Mouse (Mus musculus) monocyte, adult 5-6 weeks (primary cell): ENCODE results near the gene Il34. TPM values are rescaled to one million over a fixed set of nuclear protein-coding genes. Genes with fewer than 3 reads are reported as not detected.

Source experiments
- ATAC-seq: fragments of 153-309, 156-312 bp; replicated peaks from 2 replicates; pipeline ENCODE4 v1.8.0; 2017; ENCODE audit warnings: mild to moderate bottlenecking; ENCODE audit not compliant: low TSS enrichment, insufficient number of reproducible peaks, severe bottlenecking, poor library complexity, low FRiP score
- total RNA-seq: library from RNA; stranded (forward); fragments of 200-1000, 200-491, 200-594 nt; gene quantifications from 3 replicates; pipeline ENCODE4 v1.2.3, GENCODE M21; 2017

The Il34 gene
- not detected in 3 replicates for total RNA-seq

DNA sequence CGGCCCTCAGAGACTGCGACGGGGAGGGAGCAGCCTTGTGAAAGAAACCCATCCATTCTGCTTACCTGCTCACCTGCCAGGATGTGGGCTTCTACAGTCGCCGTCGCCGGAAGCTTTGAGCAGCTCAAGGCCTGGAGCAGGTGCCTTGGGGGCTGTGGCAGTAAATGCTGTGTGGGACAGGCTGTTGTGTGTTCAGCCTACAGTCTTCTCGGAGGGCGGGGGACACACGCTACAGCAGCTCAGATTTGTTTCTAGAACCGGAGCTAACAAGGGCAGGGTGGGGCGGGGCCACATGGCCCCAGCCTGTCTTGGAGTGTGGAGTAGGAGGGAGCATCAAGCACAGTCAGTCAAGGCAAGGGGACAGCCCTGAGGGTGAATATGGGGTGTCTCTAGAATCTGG is at the start of gene Il34:
Il34 (minus strand) TSS at position 256 of the 400 bp plus-strand sequence.
- ATAC-seq, result no peak

DNA sequence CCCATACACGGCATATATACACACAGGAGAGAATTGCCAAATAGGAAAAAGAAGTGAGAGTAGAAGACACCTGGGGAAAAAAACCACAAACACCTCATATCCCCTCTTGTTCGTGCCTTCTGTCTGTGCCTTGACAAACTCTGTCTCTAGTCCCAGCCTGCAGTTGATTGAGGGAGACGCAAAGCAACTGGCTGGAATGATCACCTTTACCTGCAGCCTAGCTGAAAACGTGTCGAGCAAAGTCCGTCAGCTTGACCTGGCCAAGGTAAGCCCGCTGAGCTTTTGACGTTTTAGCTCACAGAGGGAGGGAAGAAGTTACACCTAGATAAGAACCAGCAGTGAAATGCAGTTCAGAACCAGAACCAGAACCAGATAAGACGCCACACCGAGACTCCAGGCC is 45.5 kb upstream of the Il34 start:
- no peak for ATAC-seq

DNA sequence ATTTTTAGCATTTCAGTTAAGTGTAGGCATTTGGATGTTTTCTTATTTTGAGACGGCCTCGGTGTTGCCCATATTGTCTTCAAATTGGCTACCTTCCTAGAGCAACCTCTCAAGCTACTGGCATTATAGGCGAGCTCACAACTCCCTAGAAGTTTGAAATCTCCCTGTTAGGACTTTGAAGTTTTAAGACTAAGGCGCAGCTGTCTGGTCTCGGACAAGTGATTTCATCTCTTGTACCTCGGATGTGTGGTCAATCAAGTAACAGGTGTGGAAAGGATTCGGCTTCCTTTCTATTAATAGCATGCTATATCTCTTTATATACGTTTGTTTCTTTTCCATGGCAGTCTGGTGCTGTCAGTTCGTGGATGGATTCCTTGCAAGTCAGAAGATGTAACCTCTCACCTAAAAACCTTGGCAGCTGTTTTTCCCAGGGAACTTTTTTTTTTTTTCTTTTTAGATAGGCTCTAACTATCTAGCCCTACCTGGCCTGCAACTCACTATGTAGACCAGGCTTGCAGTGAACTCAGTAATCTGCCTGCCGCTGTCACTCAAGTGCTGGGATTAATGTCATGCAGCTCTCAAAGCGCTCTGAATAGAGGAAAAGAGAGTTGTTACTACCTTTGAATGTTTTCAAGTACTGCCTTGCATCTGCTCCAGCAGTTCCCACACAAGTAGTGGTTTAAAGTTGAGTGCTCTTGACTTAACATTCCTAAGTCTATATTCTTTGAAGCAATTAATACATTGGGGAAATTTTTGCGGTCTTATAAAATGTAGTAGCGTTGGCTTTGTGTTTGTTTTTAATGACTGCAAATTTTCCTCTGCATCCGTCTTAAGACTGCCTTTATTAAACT is 42.1 kb upstream of the Il34 start:
- ATAC-seq, result no peak

DNA sequence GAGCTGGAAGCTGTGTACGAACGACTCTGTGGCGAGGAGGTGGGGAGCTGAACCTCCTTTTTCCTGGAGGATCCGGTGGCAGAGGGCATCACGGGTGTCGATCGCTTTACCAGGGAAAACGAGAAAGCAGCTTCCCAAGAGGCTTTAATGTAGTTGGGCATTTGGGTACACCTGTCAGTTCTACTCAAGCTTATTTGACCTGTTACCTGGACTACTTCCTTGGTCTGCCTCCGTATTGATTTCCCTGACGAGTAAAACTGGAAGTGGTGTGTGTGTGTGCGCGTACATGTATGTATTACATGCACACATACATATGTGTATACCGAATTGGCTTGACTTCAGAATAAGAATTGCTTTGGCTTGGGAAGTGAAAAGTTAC is 41.4 kb upstream of the Il34 start:
- ATAC-seq, result no peak

DNA sequence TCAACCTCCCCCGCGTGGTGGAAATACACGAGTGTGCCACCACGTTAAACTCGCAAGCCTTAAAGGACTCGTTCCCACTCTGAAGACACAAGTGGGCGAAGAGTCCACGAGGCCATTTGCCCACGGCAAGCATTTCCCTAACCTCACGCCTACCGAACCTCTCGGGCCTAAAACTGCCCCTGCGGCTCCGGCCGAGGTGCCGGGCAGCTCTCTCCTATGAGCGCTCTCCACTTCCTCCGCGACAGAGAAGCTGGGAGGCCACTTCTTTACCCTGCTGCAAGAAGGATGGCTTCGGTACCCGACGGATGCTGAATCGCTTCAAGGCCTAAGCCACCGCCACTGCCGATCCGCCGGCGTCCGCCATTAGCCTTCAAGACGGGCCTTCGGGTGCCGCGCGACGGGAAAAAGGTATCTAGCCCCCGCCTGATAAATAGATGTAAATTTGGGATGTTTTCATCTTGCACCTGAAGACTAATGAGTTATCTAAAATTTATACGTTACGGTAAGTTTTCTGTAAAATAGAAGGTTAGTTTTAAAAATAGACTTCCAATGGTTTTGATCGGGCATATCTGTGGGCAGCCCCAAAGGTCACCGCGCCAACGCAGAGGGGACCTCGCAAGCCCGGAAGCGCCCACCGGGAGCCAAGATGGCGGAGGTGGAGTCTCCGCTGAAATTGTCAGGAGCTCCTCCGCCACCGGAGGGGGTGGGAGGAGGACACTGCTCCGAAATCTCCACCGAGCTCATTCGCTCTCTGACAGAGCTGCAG is 40.9 kb upstream of the Il34 start, which contains the start of the genes Cog4 and Sf3b3:
Cog4 (plus strand) TSS at position 196 of the 766 bp plus-strand sequence.
Sf3b3 (minus strand) TSS at position 383 of the 766 bp plus-strand sequence.
- peak; percentile 84 for ATAC-seq

DNA sequence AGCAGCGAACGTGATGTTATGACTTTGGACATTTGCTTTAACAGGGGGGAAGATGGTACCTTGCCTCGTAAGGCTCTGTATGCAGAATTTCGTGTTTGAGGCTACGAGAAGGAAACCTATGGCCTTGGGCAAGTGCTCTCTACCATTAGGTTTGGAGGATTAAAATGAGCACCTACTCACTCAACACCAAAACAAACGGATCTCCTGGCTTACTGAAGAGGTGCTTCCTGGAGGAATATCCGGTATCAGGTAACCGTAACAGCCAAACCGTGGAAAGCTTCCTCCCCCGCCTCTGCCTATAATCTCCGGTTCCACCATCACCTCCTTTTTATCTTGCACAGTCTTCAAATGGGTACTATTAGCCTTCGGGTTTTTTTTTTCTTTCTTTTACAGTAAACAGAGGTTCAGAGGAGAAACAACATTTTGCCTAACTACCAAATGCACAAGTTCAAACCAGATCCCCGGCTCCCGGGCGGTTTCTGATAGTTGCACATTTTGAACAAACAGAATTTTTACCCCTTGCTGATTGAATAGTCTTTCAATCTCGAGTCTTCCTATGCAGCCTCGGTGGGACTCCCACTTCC is 40.2 kb upstream of the Il34 start:
- no peak for ATAC-seq

DNA sequence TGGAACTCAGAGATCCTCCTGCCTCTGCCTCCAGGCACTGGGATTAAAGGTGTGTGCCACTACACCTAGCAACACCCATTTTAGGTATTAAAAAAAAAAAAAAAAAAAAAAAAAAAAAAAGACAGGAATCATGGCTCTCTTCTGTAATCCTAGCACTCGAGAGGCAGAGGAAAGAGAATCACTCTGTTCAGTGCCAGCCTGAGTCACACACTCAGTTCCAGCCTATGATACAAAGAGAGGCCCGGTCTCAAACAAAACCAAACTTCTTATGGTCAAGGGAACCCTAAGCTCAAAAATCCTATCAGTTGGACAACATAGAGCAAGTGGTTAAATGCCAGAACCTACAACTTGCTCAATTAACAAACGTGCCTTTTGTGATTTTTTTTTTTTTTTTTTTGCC is 39.2 kb upstream of the Il34 start:
- ATAC-seq, result no peak

DNA sequence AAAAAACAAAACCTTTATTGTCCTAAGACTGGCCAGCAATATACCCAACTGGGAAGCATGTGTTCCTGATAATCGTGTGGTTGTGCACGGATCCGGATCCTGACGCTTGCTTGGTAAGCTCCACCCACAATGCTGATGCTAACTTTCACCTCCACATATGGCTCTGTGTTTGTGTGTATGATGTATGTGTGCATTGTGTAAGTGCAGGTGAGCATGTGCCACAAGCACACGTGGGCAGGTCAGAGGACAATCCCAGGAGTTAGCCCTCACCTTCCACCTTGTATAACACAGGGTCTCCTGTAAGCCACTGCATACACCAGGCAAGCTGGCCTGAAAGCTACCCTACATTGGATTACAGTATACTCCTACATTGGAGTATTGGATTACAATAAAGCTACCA is 37.5 kb upstream of the Il34 start:
- ATAC-seq, result no peak

DNA sequence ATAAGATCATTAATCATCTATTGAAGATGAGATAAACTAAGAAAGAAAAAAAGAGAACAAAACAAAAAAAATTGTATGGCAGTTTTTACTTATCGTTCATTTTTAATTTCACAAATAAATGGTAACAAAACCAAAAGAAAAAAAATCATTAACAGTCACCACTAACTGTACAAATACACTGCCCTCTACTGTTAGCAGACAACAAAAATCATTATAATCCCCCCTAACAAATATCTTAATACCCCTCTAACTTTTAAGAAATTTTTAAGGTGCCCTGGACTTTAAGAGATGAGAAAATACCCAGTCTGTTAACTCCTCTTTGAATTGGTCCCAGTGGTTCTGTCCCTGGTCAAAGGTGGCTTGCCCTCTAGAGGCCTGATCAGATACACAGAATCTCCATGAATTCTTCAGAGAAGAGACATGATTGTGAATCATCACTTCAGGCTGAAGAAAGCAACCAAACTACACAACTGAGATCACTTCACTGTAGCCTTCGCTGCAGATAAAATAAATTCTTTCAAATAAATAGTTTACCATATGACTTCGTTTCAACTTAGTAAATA is 36.4 kb upstream of the Il34 start:
- ATAC-seq, result no peak

DNA sequence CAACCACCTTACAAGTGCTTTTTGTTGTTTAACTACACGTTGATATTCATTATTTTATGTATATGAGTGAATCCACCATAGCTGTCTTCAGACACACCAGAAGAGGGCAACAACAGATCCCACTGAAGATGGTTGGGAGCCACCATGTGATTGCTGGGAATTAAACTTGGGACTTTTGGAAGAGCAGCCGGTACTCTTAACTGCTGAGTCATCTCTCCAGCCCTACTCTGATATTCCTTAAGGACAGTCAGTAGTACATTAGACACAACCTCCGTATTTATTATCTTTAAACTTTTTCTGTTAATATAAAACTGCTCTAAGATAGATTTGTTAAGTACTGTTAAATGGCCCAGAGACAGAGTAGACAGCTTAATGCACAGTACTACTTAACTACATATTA is 26.2 kb upstream of the Il34 start:
- no peak for ATAC-seq

DNA sequence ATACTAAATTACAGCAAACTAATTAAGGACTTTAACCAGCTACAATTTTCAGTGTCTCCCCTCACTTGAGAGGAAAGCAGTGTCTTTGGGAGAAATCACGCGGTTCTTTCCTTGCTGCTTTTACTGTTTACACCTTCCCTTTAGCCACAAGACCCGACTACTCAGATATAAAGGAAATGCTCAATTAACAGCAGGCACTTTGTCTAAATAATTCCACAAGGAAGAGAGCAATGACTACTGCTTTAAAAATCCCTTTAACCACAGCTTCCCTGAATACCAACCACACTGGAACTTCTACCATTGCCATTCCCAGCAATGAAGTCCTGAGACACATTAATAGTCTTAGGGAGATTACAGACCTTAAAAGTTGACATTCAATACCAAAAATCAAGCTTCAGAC is 22.8 kb upstream of the Il34 start:
- no peak for ATAC-seq

DNA sequence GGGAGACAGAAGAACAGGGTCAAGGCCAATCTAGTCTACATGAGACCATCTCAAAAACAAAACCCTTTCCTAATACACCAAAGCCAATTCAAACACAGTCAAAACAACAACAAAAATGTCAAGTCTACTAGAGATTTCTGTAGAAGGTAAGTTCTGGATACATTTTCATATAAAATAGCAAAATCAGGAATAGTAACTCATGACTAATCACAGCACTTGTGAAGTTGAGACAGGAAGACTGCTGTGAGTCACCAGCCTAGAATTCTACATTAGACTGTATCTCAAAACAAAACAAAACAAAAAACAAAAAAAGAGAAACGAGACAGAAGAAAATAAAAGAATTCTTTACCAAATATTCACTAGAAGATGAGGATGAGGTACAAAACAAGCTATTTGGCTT is 19.1 kb upstream of the Il34 start:
- no peak for ATAC-seq

DNA sequence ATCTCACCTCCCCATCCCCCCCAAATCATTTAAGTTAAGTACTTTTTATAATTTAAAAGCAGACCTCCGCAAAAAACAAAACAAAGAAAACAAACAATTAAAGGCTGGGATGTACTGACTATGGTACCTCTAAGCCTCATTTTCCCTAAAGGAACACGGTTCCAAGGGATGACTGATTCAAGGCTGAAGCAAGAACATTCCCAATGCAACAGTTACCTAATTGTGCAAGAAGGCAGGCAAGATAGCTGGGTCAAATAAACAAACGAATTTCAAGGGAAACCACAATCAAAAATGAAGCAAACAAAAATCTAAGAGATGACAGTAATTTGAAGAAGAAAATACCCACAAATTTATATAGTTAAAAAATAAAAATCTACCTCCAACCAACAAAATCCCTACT is 16.2 kb upstream of the Il34 start:
- ATAC-seq, result no peak

DNA sequence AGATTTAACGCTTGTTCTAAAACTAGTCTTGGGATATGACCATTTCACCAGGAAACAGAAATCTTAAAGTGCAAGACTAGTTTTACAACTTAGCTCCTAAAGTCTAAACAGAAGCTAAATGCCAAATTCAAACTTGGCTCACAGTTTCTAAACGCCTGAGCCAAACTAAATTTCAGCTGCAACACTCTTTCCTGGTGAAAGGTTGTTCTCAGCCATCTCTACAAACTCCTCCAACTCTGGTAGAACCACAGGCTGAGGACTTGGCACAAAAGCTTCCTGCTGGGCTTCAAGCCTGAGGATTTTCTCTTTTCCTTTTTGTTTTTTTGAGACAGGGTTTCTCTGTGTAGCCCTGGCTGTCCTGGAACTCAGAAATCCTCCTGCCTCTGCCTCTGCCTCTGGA is 14.5 kb upstream of the Il34 start:
- no peak for ATAC-seq

DNA sequence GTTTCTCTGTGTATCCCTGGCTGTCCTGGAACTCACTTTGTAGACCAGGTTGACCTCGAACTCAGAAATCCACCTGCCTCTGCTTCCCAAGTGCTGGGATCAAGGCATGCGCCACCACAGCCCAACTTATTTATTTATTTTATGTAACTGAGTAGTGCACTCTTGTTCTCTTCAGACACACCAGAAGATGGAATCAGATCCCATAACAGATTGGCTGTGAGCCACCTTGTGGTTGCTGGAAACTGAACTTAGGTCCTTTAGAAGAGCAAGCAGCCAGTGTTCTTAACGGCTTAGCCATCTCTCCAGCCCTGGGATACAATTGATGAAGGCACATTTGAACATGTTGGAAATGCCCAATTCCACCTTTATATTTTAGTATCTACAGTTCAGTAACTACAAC is 12.9 kb upstream of the Il34 start:
- ATAC-seq, result no peak

DNA sequence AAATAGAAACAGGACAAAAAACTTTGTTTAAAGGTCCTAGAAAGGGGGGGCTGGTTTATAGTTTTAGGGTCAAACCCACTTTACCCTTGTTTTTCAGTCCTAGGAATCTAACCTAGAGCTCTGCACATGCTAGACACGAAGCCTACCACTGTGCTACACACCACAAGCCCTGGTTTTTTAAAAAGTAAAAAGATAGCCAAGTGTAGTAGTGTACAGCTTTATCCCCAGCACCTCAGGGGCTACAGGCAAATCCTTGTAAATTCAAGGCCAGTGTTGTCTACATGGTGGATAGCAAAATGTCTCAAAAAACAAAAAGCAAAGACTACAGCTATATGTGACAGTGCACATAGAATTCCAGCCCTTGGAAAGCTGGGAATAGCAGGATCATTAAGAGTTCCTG is 11.3 kb upstream of the Il34 start:
- ATAC-seq, result no peak

DNA sequence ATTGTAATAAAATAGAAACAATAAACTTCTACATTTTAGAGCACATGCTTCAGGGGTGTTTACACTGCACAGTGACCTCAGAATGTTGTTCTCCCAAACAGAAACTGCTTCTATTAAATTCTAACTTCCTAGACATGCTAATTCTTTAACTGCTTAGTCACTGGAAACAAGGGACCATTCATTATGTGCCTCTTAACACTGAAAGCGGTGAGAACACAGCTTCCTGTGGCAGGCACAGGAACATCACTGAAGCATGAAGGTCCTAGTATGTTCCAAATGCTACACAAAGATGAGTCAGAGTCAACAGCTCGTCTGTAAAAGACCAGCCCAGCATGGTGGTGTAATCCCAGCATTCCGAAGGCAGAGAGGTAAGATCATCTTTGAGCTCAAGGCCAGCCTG is 9.6 kb upstream of the Il34 start:
- no peak for ATAC-seq

DNA sequence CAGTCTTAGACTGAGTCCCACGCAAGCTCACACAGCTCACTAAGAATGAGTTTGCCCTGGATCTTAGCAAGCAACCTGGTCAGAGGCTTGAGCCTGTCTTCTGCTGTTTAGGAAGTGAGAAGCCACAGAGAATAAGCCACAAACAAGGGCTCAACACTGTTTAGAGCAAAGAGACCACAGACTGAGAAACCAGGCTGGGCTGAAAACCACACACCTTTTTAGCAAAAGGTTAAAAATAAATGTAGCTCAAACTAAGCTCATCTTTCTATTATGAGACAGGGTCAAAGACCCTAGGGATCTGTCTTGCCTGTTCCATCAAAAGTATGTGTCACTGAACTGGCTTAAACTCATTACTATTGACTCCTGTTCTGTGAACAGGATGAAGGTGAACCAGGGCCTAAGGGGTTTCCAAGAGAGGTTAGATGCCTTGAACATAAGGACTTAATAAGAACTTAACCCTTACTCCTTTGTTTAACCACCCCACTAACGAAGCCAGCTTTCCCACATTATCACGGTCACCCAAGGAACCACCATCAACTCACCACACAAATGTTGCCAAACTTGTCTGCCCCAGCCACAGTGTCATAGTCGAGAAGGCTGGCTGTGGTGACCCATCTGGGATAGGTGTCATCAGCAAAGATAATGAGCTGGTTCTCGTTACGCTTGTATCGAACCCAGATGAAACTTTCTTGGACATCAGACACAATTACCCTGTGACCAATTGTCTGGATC is 7.5 kb upstream of the Il34 start:
- no peak for ATAC-seq
